Comparison of ENCODE assay signal across 8 mouse cellular contexts in the genomic region with DNA sequence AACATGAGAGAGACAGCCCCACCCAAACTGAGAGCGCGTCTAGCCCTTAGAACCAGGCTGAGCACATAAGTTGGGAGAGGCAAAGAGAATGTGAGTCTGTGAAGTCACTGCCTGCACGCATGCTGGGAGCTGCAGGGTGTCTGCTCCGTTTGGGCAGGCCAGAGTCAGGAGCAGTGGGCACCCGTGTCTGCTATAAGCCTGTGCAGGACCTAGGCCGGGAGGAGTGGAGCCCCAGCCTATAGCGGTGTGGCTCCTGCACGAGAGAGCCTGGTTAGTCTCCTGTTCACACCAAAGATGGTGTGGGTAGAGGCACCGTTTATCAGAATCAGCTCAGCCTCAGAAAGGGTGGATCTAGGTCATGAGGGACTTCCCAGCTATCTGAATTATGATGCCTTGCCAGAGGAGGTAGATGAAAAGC. TPM values are rescaled to one million over a fixed set of nuclear protein-coding genes. Genes with fewer than 3 reads are reported as not detected.
A peak's percentile ranks its signal among the peaks of the same experiment; 100 is the strongest.
DNase-seq lines count a peak whose midpoint lies in the region; ATAC-seq and TF ChIP-seq lines count a peak whose summit lies in the region.
"Had no signal": no experiment of that assay in that cellular context is flagged by ENCODE, and none has a peak within 500 bp of the region (broad histone marks: within the 10 kb centered on the region; RNA-seq: fewer than 3 reads in every experiment).

No protein-coding gene starts in this region.

- H3K9ac ChIP-seq in hindbrain, embryonic 13.5 days = 0 out of 2 replicates have a peak overlapping the region, but pooled peaks have one; percentile 9
- H3K9ac ChIP-seq in liver, embryonic 14.5 days (replicated peaks) = peak overlapping the region; percentile 11

- no peak overlapping the region for H3K4me3 ChIP-seq in hindbrain, embryonic 13.5 days
- H3K4me3 ChIP-seq in hindbrain, embryonic 10.5 days = no peak overlapping the region
- H3K4me3 ChIP-seq in liver, embryonic 14.5 days (ENCODE audit: insufficient read depth in 1 of 2, low read depth in 2 of 2, low read length in 2 of 2) = no peak overlapping the region

- no peaks in the 10 kb centered on the region for H3K9me3 ChIP-seq in hindbrain, embryonic 13.5 days
- no peaks in the 10 kb centered on the region for H3K9me3 ChIP-seq in hindbrain, embryonic 10.5 days
- no peaks in the 10 kb centered on the region for H3K9me3 ChIP-seq in liver, embryonic 14.5 days (ENCODE audit: control insufficient read depth, low read length)

- no peaks in the 10 kb centered on the region for H3K36me3 ChIP-seq in hindbrain, embryonic 13.5 days
- H3K36me3 ChIP-seq in hindbrain, embryonic 10.5 days = no peaks in the 10 kb centered on the region
- peaks cover 72% of the 10 kb centered on the region for H3K36me3 ChIP-seq in liver, embryonic 14.5 days (replicated peaks; ENCODE audit: control insufficient read depth, insufficient read depth, low read depth)

- no peaks in the 10 kb centered on the region for H3K27me3 ChIP-seq in hindbrain, embryonic 13.5 days
- peaks cover 24% of the 10 kb centered on the region for H3K27me3 ChIP-seq in hindbrain, embryonic 10.5 days (ENCODE audit: insufficient read depth, poor library complexity, severe bottlenecking)
- no peaks in the 10 kb centered on the region for H3K27me3 ChIP-seq in liver, embryonic 14.5 days (ENCODE audit: control insufficient read depth, insufficient read depth, low read length)

- no peak for TF ChIP-seq EP300 in liver, embryonic 14.5 days (IDR thresholded peaks at IDR 0.05; ENCODE audit: low read depth)

- H3K4me2 ChIP-seq in hindbrain, embryonic 13.5 days = no peak overlapping the region; the same call in 1 of the 2 replicates
- H3K4me2 ChIP-seq in liver, embryonic 14.5 days (ENCODE audit: low read depth) = peak overlapping the region; percentile 30

- H3K4me1 ChIP-seq in hindbrain, embryonic 13.5 days (replicated peaks) = peaks cover 37% of the 10 kb centered on the region
- peaks cover 27% of the 10 kb centered on the region for H3K4me1 ChIP-seq in hindbrain, embryonic 10.5 days (replicated peaks)
- H3K4me1 ChIP-seq in liver, embryonic 14.5 days (replicated peaks; ENCODE audit: control insufficient read depth in 2 of 2, insufficient read depth in 2 of 2, low read length in 1 of 2) = peaks cover 25 to 27% of the 10 kb centered on the region in 2 experiments

- WGBS in hindbrain, embryonic 13.5 days = 56% methylated on average over 9 of the region's 9 CpGs
- WGBS in hindbrain, embryonic 10.5 days = 62% methylated on average over 9 of the region's 9 CpGs
- 30% methylated on average over 9 of the region's 9 CpGs for WGBS in liver, embryonic 14.5 days (ENCODE audit: insufficient replicate concordance)

- TF ChIP-seq CTCF in liver, embryonic 14.5 days (IDR thresholded peaks at IDR 0.05; ENCODE audit: low read depth) = no peak

- DNase-seq in hindbrain, embryonic 10.5 days (ENCODE audit: low spot score) = no peak
- peak; percentile 63 for DNase-seq in c-Kit-positive CD71-positive TER-119-positive erythroid progenitor cells, embryonic 14.5 days (ENCODE audit: low spot score)
- peak; percentile 34 to 61 (median 40) for DNase-seq in liver, embryonic 14.5 days (ENCODE audit: low read depth in 3 of 3, low spot score in 3 of 3)
- no peak for DNase-seq in T-cell, adult 2 months (ENCODE audit: low spot score)

- peak overlapping the region; percentile 25 for H3K27ac ChIP-seq in hindbrain, embryonic 13.5 days
- H3K27ac ChIP-seq in hindbrain, embryonic 10.5 days = no peak overlapping the region; the same call in 1 of the 2 replicates
- H3K27ac ChIP-seq in liver, embryonic 14.5 days = peak overlapping the region; percentile 38; the same call in 1 of the 2 replicates

- no peak for ATAC-seq in hindbrain, embryonic 13.5 days (ENCODE audit: low FRiP score)
- peak; percentile 75 for ATAC-seq in erythroid progenitor cell, adult 5-6 weeks (replicated peaks; ENCODE audit: low FRiP score, poor library complexity, severe bottlenecking)
- ATAC-seq in liver, embryonic 14.5 days (ENCODE audit: insufficient read depth) = peak; percentile 83
- ATAC-seq in megakaryocyte, adult 5-6 weeks (ENCODE audit: poor library complexity, severe bottlenecking) = no peak

RNA-seq across cellular contexts. Expression of gene Lax1, which starts 55.2 kb away (rescaled TPM):
- polyA plus RNA-seq in hindbrain, embryonic 13.5 days (2015; fragmentation: Nextera tagmentation; extraction: Ambion mirVana) = 0.10 and 0.16 TPM in 2 replicates
- 0.25 TPM in 1 of 2 replicates, not detected in the other for polyA plus RNA-seq in hindbrain, embryonic 10.5 days (2016; fragmentation: Nextera tagmentation; extraction: Ambion mirVana)
- total RNA-seq in erythroid progenitor cell, adult 5-6 weeks (2015; ENCODE audit: low replicate concordance) = 2.9 TPM in 1 of 2 replicates, not detected in the other
- 1.8 and 4.0 TPM in 2 replicates for total RNA-seq in erythroid progenitor cell, adult 5-6 weeks (2017; ENCODE audit: low replicate concordance)
- polyA plus RNA-seq in liver, embryonic 14.5 days (2012; rRNA removed) = 0.69 and 1.1 TPM in 2 replicates
- 0.33 and 0.55 TPM in 2 replicates for polyA plus RNA-seq in liver, embryonic 14.5 days (2014; fragmentation: Nextera tagmentation; extraction: Ambion mirVana)
- 0.96 and 1.0 TPM in 2 replicates for total RNA-seq in megakaryocyte, adult 5-6 weeks (2015)
- total RNA-seq in megakaryocyte, adult 5-6 weeks (2017) = 1.8 and 3.0 TPM in 2 replicates
- total RNA-seq: gastrocnemius, adult 8-10 months had no signal

RNA-seq across cellular contexts. Expression of gene Atp2b4, which starts 55.8 kb away (rescaled TPM):
- 12.1 and 13.1 TPM in 2 replicates for polyA plus RNA-seq in hindbrain, embryonic 13.5 days (2015; fragmentation: Nextera tagmentation; extraction: Ambion mirVana)
- 4.2 and 4.6 TPM in 2 replicates for polyA plus RNA-seq in hindbrain, embryonic 10.5 days (2016; fragmentation: Nextera tagmentation; extraction: Ambion mirVana)
- total RNA-seq in erythroid progenitor cell, adult 5-6 weeks (2015; ENCODE audit: low replicate concordance) = 306 and 370 TPM in 2 replicates
- total RNA-seq in erythroid progenitor cell, adult 5-6 weeks (2017; ENCODE audit: low replicate concordance) = 354 and 490 TPM in 2 replicates
- polyA plus RNA-seq in liver, embryonic 14.5 days (2012; rRNA removed) = 13.3 and 16.5 TPM in 2 replicates
- 33.1 and 37.7 TPM in 2 replicates for polyA plus RNA-seq in liver, embryonic 14.5 days (2014; fragmentation: Nextera tagmentation; extraction: Ambion mirVana)
- total RNA-seq in megakaryocyte, adult 5-6 weeks (2015) = 18.2 and 21.1 TPM in 2 replicates
- 17.6 and 20.3 TPM in 2 replicates for total RNA-seq in megakaryocyte, adult 5-6 weeks (2017)

Comparison
In these comparisons a context has a peak if more than half of its experiments do, and no peak if none do; other contexts are left out.
1. ATAC-seq: peak in erythroid progenitor cell, adult 5-6 weeks (single experiment) and liver, embryonic 14.5 days (single experiment); none in hindbrain, embryonic 13.5 days (single experiment) and megakaryocyte, adult 5-6 weeks (single experiment).
2. DNase-seq: peak in c-Kit-positive CD71-positive TER-119-positive erythroid progenitor cells, embryonic 14.5 days (single experiment) and liver, embryonic 14.5 days (3 of 3); none in hindbrain, embryonic 10.5 days (single experiment) and T-cell, adult 2 months (single experiment).